Mouse (Mus musculus): ENCODE data around the gene Kmt2b.
A peak's percentile ranks its signal among the peaks of the same experiment; 100 is the strongest.

Kmt2b gene

DNA sequence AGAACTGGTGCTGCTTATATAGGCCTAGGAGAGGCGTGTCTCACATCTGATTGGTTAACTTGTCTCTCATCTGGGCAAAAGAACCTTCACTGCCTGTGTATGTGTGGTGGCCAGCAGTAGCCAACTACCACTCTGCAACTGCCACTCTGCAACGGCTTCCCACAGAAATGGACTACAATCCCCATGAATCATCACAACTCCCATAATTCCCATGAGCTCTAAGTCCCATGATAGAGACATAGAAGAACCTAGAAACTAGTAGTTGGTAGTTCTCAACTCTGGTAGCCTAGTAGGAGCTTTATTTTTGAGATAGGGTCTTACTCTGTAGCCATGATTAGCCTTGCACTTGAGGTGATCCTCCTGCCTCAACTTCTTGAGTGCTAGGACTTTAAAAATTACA, 38.6 kb downstream of the Kmt2b start:
- DNase-seq (ENCODE audit: extremely low read depth, insufficient read length, low spot score): no peak

GRCm38 (mm10) chr7:30544327-30544726, 44.2 kb downstream of the Kmt2b start:
- DNase-seq (ENCODE audit: extremely low read depth, insufficient read length, low spot score): no peak

GRCm38 (mm10) chr7:30540572-30540971, 48.0 kb downstream of the Kmt2b start:
- no peak for DNase-seq (ENCODE audit: extremely low read depth, insufficient read length, low spot score)

DNA sequence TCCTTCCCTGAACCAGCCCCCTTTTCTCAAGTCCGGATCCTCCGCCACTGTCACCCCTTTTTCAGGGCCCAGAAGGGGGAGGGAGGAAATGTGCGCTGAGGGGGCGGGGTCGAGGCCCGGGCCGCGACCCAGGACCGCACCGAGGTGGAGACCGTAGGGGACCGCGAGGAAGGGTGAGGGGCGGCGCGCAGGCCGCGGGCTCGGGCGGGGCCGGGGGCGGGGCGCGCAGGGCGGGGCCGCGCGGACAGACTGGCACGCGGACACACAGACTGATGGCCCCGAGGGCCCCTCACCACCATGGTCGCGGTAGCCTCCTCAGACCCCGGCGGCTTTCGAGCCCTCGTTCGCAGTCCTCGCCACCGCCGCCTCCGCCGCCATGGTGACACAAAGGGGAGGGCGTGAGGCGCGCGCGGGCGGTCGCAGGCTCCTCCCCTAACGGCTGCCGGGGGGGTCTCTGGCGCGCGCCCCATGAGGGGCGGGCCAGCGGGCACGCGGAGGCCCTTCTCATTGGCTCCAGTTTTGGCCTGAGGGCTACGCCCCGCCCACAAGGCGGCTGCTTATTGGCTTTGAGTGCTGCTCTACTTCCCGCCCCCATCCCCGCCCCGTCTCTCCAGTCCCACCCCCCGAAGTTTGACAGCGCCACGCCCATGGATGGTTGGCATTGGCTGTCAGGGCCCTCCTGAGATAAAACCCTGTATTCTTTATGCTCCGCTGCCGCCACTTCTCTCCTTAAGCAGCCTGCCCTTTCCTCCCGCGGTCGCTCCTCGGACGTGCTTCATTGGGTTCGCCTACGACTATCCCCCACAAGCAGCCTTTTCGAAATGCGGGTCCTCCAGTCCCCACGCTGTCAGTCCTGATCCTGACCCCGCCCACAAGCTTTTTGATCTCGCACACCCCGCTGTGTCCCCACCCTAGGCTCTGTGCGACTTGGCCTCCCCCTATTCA, 53.6 kb downstream of the Kmt2b start, which contains the start of gene Arhgap33:
Arhgap33 (minus strand) TSS at position 428 of the 945 bp plus-strand sequence.
- peak; percentile 93 for DNase-seq (ENCODE audit: extremely low read depth, insufficient read length, low spot score)

GRCm38 (mm10) chr7:30533941-30534632, 54.4 kb downstream of the Kmt2b start:
- no peak for DNase-seq (ENCODE audit: extremely low read depth, insufficient read length, low spot score)

- no peak for DNase-seq (ENCODE audit: extremely low read depth, insufficient read length, low spot score)
These were observed 55.6 kb downstream of the Kmt2b start for GRCm38 (mm10) chr7:30532931-30533330.

DNA sequence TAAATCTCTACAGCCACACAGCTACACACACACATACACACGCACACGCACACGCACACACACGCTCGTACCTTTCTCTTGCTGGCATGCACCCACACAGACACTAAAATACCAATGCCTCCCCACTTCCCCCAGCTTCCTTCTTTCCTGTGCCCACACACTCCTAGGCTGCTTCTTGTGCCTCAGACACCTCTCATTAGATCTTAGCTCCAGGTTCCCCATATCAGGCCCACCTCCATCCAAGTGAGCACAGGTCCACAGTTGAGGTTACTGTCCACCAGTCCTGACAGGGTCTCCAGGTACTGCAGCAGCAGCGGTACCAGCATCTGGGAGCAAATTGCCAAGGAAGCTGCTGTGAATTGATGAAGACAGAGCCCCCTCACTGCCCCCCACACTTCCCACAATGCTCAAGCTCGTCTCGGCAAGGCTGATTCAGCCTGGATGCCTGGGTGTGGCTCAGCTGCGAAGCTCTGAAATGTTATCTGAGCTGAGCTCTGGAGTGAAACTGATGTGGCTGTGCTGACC, 57.2 kb downstream of the Kmt2b start:
- no peak for DNase-seq (ENCODE audit: extremely low read depth, insufficient read length, low spot score)

DNA sequence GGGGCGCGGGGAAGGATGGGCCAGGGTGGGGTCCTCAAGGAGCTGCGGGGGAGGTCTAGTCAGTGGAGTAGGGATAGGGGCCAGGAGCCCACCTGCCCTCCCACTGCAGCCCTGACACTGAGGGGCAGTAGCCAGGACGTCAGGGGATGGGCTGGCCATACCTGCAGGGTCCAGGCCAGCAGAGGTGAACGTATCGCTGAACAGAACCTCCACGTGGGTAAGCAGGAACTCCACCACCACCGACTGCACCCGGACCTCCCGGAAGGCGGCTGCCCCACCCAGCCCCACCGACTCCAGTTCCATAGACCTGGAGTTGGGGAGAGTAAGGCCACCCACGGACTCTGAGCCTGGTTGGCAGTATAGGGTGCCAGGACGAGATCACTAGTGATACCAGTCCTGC, 61.5 kb downstream of the Kmt2b start:
- no peak for DNase-seq (ENCODE audit: extremely low read depth, insufficient read length, low spot score)

GRCm38 (mm10) chr7:30526399-30526798, 62.1 kb downstream of the Kmt2b start:
- DNase-seq (ENCODE audit: extremely low read depth, insufficient read length, low spot score): no peak

DNA sequence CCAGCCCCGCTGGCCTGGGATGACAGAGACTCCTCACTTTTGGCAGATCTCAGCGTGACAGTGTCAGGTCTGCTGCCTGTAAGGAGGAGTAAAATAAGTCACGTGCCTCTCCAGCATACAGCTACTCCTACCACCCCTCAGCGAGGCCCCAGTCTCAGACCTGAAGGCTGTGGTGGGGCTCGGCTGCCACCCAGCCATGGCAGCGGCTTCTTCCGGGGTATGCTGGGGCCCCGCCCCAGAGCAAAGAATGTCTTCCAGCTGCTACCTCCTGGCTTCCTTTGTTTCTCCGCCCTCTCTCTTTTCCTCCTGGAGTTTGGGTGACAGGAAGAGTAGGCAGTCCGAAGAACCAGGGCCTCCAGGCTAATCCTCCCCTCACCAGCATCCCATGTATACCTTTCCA, 62.6 kb downstream of the Kmt2b start:
- DNase-seq (ENCODE audit: extremely low read depth, insufficient read length, low spot score): no peak

DNA sequence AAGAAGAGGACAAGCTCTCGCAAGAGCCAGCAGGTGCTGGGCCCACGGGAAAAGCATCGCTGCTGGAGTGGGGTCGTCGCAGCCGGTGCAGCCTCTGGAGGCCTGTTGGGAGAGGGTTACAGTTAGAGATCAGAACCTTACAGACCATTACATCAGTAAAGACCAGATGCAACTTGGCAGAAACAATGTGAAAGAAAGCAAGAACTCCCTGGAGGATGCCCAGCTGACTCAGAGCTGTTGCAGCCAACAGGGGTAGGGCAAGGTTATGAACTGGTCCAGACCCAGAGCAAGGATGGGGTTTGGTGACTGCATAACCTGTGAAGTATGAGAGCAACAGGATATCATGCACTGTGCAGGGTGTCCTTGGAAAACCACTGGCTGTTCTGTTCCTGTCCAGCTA, 64.0 kb downstream of the Kmt2b start:
- DNase-seq (ENCODE audit: extremely low read depth, insufficient read length, low spot score): peak; percentile 42

DNA sequence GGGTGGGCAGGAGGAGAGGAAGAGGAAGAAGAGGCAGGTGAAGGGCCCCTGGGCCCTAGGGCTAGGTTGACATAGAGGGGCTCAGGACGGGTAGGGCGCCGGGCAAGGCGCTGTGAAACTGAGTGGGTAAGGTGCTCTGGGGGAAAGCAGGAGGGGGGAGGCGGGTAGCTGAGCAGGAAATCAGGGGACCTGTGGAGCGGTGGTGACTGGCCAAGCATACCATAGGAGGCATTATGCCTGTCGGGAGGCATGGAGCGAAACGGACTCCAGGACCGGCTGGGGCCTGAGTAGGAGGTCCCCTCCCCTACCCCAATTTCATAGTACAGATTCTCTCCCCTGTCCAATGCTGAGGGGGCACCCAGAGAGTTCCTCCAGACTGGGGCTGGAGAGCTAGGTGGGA, 65.7 kb downstream of the Kmt2b start:
- DNase-seq (ENCODE audit: extremely low read depth, insufficient read length, low spot score): no peak

GRCm38 (mm10) chr7:30520856-30521255, 67.7 kb downstream of the Kmt2b start:
- DNase-seq (ENCODE audit: extremely low read depth, insufficient read length, low spot score): no peak

DNA sequence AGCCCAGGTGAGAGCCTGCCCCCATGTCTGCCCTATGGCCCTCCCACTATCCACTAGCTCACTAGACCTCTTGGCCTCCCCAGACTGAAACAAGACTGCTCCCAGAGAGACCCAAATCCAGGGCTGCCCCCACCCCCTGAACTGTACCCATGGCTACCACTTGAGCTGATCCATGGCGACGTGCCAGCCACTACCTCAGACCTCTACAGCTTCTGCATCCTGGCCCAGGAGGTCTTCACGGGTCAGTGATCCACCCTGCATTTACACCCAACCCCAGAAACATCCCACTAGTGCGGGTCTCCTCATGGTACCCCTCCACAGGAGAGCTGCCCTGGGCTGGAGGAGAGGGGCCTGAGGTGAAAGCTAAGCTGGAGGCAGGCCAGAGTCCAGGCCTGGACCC, 68.1 kb downstream of the Kmt2b start:
- DNase-seq (ENCODE audit: extremely low read depth, insufficient read length, low spot score): no peak

Data from 3134 (cell line).